Mouse (Mus musculus) thymus, postnatal 25 days (tissue): Measurements from ENCODE around the gene Tunar.

Experiments used
- DNase-seq: peaks from one replicate; pipeline ENCODE4 v3.0.0; 2022

The Tunar gene

GRCm38 (mm10) chr12:105333570-105333969 is at the start of gene Tunar:
TSS of gene Tunar (plus strand) at chr12:105333870.
- no peak for DNase-seq

DNA sequence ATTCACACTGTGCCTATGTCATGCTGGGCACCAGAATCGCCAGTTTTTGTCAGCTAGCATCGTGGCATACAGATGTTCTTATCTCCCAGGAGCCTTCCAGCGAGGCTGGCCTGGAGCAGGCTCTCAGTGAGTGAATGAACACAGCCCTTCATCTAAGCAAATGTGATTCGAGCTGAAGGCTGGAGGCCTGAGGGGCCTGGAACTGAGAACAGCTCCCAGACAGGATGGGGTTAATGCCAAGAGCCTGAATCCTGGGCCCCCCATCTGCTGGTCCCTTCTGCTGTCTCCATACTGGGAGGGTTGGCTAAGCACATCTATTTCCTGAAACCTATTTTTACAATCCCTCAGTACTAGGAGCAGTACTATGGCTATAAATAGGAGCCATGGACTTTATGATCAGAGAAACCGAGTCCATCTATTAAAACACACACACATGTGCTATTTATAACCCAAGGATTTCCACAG is 21.1 kb upstream of the Tunar start:
- no peak for DNase-seq

DNA sequence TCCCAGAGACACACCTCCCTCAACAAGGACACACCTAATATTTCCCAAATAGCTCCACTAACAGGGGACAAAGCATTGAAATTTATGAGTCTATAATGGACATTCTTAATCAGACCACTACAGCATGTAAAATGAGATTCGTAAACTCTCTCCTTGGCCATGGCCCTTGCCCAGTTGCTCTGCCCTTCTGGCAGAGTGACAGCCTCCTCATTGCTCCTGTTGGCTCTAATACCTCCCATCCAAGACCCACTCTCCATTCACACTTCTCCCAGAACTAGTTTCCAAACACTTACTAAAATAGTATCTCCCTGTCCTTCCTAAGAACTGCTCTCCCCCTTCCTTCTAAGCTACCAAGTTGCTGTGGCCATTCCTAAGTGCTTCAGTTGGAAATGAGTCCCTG is 19.3 kb upstream of the Tunar start:
- DNase-seq = no peak

DNA sequence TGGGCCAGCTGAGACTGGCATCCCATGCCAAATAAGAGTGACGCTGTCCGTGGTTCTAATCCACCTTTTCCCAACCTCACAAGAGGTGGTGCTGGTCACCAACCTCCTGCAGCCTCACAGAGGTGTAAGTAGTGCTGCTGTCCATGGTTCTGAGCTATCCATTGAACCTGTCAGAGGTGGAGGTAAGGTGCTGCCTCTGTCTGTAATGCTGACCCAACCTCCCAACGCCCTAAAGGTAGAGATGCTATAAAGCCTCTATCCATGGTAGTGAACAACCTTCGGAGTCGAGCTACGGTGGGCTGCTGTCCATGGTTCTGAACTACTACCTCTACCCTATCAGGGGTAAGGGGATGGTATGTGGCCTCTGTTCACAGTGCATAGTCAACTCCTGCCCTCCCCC is 11.5 kb upstream of the Tunar start:
- DNase-seq = no peak

DNA sequence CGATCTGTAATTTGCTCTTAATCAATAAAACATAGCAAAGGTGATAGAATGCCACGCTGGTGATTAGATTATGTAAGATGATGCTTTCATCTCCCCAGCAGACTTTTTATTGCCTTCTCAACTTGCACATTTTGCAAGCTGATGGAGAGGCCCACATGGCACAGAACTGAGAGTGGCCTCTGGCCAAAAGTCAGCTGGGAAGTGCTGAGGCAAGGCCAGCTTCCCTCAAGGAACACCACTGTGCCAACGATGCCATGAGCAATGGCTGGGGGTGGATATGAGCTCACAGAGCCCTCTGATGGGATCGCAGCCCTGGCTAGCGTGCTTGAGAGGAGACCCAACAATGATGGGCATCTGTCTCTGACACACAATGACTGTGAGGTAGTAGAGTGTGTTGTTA is 6.6 kb upstream of the Tunar start:
- no peak for DNase-seq

DNA sequence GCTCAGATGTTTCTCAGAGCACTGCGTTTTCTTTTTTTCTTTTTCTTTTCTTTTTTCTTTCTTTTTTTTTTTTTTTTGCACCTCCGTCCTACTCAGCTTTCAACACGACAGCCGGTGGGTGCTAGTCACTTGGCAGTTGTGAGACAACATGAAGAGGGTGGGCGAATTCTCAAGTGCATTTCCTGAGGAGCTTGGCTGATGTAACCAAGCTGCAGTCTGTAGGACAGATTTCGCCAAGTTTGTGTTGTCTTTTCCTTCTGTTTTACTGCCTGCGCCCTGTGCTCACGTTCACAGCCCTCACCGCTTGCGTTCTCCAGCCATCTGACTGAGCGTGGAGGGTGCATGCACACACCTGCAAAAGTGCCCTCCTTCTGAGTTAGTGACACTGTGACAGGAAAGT is 5.3 kb upstream of the Tunar start:
- DNase-seq = no peak

DNA sequence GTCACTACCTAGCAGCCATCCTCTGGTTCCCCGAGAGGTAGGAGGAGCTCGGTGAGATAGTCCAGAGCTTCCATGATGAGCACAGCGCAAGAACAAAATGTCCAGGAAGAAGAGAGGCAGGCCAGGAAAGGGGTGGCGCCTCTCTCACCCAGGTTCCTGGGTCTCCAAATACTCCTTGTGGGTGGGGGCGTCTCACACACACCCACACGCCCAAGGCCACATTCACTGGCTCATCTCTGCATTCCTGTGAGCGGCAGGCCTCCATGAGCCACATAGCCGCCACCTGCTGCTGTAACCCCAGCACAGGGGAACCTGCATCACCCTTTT is 2.4 kb downstream of the Tunar start:
- DNase-seq = no peak

GRCm38 (mm10) chr12:105336421-105337289 is 3.0 kb downstream of the Tunar start:
- DNase-seq = no peak

GRCm38 (mm10) chr12:105337290-105338005 is 3.8 kb downstream of the Tunar start:
- DNase-seq = no peak

- DNase-seq = no peak
Observed at GRCm38 (mm10) chr12:105338256-105338977, 4.7 kb downstream of the Tunar start.

DNA sequence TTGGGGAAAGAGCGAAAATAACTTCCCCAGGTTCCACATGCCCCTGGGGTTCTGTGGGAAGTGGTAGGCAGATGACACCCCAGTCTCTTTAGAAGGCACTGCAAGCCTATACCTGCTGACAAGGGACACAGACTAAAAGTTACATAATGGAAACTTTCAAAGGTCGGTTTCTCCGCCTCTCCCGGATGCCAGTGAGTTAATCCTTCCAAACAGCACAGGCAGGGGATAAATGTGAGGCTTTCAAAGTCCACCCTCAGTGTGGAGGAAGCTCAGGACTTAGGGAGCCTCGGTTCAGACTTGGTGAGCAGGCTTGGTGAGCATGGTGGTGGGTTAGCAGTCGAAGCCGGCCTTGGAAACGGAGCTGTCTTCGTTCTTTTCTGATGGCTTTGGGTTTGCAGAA is 7.9 kb downstream of the Tunar start:
- DNase-seq = no peak

- no peak for DNase-seq
Observed at GRCm38 (mm10) chr12:105344460-105344859, 10.8 kb downstream of the Tunar start.

- no peak for DNase-seq
Observed at GRCm38 (mm10) chr12:105346861-105347260, 13.2 kb downstream of the Tunar start.

DNA sequence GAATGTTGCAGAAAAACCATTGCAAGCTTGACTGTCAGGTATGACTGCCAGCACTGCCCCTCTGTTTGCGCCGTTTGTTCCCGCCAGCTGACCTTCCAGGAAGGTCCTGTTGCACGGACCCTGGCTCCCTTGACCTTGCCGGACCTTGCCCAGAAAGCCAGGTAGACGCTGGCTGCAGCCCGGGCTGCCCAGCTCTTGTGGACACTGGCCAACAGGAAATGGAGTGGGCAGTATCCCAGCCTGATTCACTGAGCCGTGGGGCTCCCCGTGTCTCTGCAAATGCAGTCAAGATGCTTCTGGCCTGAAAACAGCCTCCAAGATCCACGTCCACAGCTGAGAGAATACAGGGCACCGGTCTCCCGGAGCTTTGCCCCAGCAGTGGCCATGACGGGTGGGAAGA is 13.6 kb downstream of the Tunar start:
- no peak for DNase-seq

- DNase-seq = no peak
Observed at GRCm38 (mm10) chr12:105354266-105354665, 20.6 kb downstream of the Tunar start.

GRCm38 (mm10) chr12:105354772-105355171 is 21.1 kb downstream of the Tunar start:
- no peak for DNase-seq

DNA sequence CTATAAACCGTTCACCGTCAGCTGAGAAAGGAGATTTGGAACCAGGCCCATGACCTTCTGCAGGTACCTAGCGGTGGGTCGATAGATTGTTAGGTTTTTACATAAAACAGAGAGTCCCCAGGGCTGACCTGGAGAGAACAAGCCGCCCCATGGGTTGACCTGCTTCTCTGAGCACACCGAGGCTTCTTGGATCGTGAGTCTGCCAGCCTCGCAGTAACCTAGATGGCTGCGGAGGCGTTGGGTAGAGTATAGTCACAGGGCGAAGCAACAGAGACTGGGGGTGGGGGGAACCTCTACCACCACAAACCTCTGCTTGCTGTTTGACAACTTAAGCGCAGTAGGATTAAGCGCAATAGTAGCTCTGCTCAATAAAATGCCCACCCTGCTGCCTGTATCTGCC is 23.1 kb downstream of the Tunar start:
- DNase-seq = no peak

DNA sequence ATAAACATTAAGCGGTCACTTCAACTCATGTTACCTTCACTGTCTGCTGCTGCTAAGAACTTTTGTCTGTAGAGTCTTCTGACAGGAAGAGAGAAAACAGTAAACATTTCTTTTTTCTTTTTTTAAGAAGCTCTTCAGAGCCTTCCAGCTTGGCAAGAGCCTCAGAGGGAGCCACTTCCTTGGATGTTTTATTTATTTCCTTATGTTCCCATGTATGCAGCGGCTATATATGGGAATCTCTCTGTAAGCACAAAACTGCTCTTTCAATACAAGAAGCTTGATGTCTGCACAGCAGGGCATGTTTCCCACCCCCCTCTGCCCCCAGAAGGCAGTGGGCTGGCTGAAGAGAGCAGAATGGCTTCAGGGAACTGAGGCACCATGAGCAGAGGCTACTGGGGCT is 30.0 kb downstream of the Tunar start:
- DNase-seq = no peak

DNA sequence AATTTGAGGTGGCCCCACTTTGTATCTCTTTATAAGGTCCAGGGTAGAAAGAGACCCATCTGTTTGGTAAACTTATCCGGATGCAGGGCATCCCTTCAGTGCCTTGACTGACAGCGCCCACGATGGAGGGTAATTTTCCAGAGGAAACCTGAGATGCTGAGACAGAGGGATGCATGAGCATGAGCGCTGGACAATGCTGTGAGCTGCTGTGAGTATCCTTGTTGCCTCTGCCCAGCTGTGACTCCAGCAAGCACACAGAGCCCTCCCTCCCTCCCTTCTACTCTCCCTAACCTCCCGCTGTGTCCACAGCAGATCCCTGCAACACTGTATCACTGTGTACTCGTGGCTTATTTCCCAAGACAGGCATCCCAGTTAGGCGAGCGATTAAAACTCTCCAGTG is 40.9 kb downstream of the Tunar start:
- no peak for DNase-seq

GRCm38 (mm10) chr12:105376976-105377375 is 43.3 kb downstream of the Tunar start:
- DNase-seq = no peak

GRCm38 (mm10) chr12:105382733-105383132 is 49.1 kb downstream of the Tunar start:
- DNase-seq = no peak

DNA sequence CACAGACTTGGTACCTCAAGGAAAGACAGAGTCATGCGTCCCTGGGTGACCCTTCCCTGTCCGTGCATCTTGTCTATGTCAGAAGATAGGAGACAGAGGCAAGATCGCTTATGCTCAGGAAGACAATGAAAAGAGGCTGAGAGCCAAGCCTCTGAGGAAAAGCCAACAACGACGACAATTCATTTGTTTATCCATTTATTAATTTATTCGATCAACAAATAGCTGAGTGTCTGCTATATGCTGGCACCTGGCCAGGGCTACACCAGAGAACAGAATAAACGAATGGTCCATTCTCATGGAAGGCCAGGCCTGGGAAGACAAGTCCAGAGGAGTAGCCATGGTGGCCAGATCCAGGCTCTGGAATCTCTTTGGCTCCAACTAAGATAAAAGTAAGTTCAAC is 61.0 kb downstream of the Tunar start:
- DNase-seq = no peak

GRCm38 (mm10) chr12:105398172-105398571 is 64.5 kb downstream of the Tunar start:
- DNase-seq = no peak

GRCm38 (mm10) chr12:105403742-105404141 is 70.1 kb downstream of the Tunar start:
- DNase-seq = no peak
